1 mouse cellular context compared by ENCODE assay signal in genomic region chr16:17785337-17785736, GRCm38 (mm10).
TF ChIP-seq lines count a peak whose summit lies in the region.

No protein-coding gene starts in this region.

TF ChIP-seq in CH12.LX, 34 proteins besides CTCF, POLR2A, EP300 and RAD21:
- TF ChIP-seq BHLHE40 (IDR thresholded peaks at IDR 0.05; ENCODE audit: low read depth, low read length) (0 out of 2 replicates have a peak, but pooled peaks have one; percentile 23), USF2 (conservative IDR thresholded peaks at IDR 0.05; ENCODE audit: low read depth, low read length) (no peak), SMC3 (IDR thresholded peaks at IDR 0.05; ENCODE audit: low read depth, low read length) (peak; percentile 76)
TF ChIP-seq in CH12.LX: peak in this region for 2.
